Mouse (Mus musculus): ENCODE measurements at regions not wholly inside any gene's neighbourhood (a gene's known extent, or its start where the extent isn't known, plus 50 kb on each side); places are given as distances from the start of the nearest gene placed in this dataset.

DNA sequence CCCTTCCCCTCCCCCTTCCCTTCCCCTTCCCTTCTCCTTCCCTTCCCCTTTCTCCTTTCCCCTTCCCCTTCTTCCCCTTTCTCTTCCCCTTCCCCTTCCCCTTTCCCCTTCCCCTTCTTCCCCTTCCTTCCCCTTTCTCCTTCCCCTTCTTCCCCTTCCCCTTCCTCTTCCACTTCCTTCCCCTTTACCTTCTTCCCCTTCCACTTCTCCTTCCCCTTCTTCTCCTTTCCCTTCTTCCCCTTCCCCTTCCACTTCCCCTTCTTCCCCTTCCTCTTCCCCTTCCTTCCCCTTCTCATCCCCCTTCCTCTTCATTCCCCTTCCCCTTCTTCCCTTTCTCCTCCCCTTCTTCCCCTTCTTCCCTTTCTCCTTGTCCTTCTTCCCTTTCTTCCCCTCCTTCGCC lies 77.0 kb upstream of the Fst start:
- no peak for ATAC-seq (ENCODE audit: insufficient read depth, low read depth)
- Histone ChIP-seq H3K9ac (replicated peaks; ENCODE audit: low read depth, low read length) (no peak overlapping the region), H3K4me1 (ENCODE audit: control insufficient read depth, insufficient read depth) (no peaks in the 10 kb centered on the region), H3K27ac (ENCODE audit: low read depth) (no peak overlapping the region), H3K9me3 (replicated peaks; ENCODE audit: control insufficient read depth, low read length) (no peaks in the 10 kb centered on the region), H3K4me3 (ENCODE audit: low read depth, low read length) (no peak overlapping the region), H3K4me2 (ENCODE audit: low read depth, low read length) (no peak overlapping the region), H3K36me3 (replicated peaks; ENCODE audit: control insufficient read depth, insufficient read depth, low read length) (no peaks in the 10 kb centered on the region), H3K27me3 (ENCODE audit: control insufficient read depth, insufficient read depth, low read length) (no peaks in the 10 kb centered on the region)
- WGBS = 79% methylated on average over 1 of the region's 1 CpGs
- DNase-seq (ENCODE audit: low spot score) = no peak
- TF ChIP-seq EP300 (IDR thresholded peaks at IDR 0.05; ENCODE audit: low read depth) (no peak), CTCF (IDR thresholded peaks at IDR 0.05; ENCODE audit: low read depth) (no peak)

DNA sequence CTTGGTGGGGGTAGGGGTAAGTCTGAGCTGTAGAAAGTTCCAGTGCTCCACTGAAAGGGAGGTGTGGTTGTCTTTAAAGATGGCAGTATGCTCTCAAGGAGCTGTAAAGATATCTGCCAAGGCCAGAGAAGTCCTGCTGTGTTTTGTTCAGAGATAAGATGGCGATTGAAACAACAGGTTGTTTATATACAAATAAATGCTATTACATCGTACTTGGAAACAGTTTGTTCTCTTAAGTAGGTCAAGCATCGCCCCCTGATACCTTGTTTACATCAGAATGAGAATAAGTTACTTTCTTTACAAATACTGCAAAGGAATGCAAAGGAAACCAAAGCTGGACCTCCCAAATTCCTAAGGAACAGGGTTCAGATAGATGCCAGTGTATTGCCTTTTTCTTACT lies 113.0 kb upstream of the Fst start:
- H3K4me2 ChIP-seq (ENCODE audit: low read depth, low read length) = no peak overlapping the region
- H3K4me3 ChIP-seq (ENCODE audit: low read depth, low read length) = no peak overlapping the region
- no peaks in the 10 kb centered on the region for H3K9me3 ChIP-seq (replicated peaks; ENCODE audit: control insufficient read depth, low read length)
- H3K27ac ChIP-seq (ENCODE audit: low read depth) = no peak overlapping the region
- no peak for TF ChIP-seq CTCF (IDR thresholded peaks at IDR 0.05; ENCODE audit: low read depth)
- no peak for TF ChIP-seq EP300 (IDR thresholded peaks at IDR 0.05; ENCODE audit: low read depth)
- no peaks in the 10 kb centered on the region for H3K27me3 ChIP-seq (ENCODE audit: control insufficient read depth, insufficient read depth, low read length)
- 68% methylated on average over 3 of the region's 3 CpGs for WGBS
- no peak overlapping the region for H3K9ac ChIP-seq (replicated peaks; ENCODE audit: low read depth, low read length)
- ATAC-seq (ENCODE audit: insufficient read depth, low read depth) (no peak), DNase-seq (ENCODE audit: low spot score) (no peak)
- no peaks in the 10 kb centered on the region for H3K36me3 ChIP-seq (replicated peaks; ENCODE audit: control insufficient read depth, insufficient read depth, low read length)
- H3K4me1 ChIP-seq (ENCODE audit: control insufficient read depth, insufficient read depth) = no peaks in the 10 kb centered on the region

DNA sequence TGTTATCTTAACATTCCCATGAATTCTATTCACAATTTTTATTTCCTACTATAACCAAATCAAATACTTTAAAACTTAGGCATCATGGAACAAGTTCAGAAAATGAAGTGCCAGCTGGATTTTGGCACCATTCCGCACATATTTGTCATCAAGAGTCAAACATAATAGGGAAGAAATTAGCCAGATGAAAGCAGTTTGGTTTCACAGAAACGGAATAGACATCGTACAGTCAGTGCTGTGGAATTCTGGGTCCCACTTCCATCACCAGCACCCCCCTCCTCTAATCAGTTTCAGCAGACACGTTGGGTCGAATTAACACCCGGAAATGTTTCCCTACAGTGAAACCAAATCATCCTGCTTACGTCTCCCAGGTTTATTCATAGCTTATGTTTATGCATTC lies 125.8 kb upstream of the Fst start:
- H3K4me3 ChIP-seq (ENCODE audit: low read depth, low read length) = peak overlapping the region; percentile 27
- TF ChIP-seq EP300 (IDR thresholded peaks at IDR 0.05; ENCODE audit: low read depth) = no peak
- H3K9ac ChIP-seq (replicated peaks; ENCODE audit: low read depth, low read length) = no peak overlapping the region
- no peaks in the 10 kb centered on the region for H3K36me3 ChIP-seq (replicated peaks; ENCODE audit: control insufficient read depth, insufficient read depth, low read length)
- DNase-seq (ENCODE audit: low spot score) = peak; percentile 14
- peak; percentile 20; the same call in 1 of the 2 replicates for ATAC-seq (ENCODE audit: insufficient read depth, low read depth)
- WGBS = 31% methylated on average over 7 of the region's 7 CpGs
- peak overlapping the region; percentile 53 for H3K4me2 ChIP-seq (ENCODE audit: low read depth, low read length)
- no peaks in the 10 kb centered on the region for H3K4me1 ChIP-seq (ENCODE audit: control insufficient read depth, insufficient read depth)
- no peaks in the 10 kb centered on the region for H3K27me3 ChIP-seq (ENCODE audit: control insufficient read depth, insufficient read depth, low read length)
- no peaks in the 10 kb centered on the region for H3K9me3 ChIP-seq (replicated peaks; ENCODE audit: control insufficient read depth, low read length)
- no peak overlapping the region for H3K27ac ChIP-seq (ENCODE audit: low read depth)

DNA sequence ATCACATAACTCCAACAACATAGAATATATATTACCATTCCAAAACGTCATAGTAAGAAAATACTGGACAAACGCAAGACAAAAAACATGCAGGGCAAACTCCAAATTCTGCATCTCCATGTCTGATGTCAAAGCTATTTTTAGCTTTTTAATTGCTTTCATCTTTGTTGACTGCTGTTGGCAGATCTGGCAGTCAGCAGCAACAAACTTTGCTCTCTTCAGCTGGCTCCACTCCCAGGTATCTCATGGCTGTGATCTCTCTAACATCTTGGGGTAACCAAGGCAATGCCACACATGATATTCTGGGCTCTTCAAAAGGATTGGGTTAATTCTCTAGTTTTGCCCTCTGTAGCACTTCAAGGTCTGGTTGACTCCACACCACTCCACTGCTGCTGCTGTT lies 128.9 kb upstream of the Fst start:
- DNase-seq (ENCODE audit: low spot score) = no peak
- Histone ChIP-seq H3K9me3 (replicated peaks; ENCODE audit: control insufficient read depth, low read length) (no peaks in the 10 kb centered on the region), H3K4me3 (ENCODE audit: low read depth, low read length) (no peak overlapping the region), H3K4me1 (ENCODE audit: control insufficient read depth, insufficient read depth) (no peaks in the 10 kb centered on the region), H3K27ac (ENCODE audit: low read depth) (no peak overlapping the region), H3K36me3 (replicated peaks; ENCODE audit: control insufficient read depth, insufficient read depth, low read length) (no peaks in the 10 kb centered on the region), H3K27me3 (ENCODE audit: control insufficient read depth, insufficient read depth, low read length) (no peaks in the 10 kb centered on the region), H3K4me2 (ENCODE audit: low read depth, low read length) (no peak overlapping the region), H3K9ac (replicated peaks; ENCODE audit: low read depth, low read length) (no peak overlapping the region)
- TF ChIP-seq EP300 (IDR thresholded peaks at IDR 0.05; ENCODE audit: low read depth) (no peak), CTCF (IDR thresholded peaks at IDR 0.05; ENCODE audit: low read depth) (no peak)
- WGBS = 61% methylated on average over 2 of the region's 2 CpGs
- ATAC-seq (ENCODE audit: insufficient read depth, low read depth) = no peak

DNA sequence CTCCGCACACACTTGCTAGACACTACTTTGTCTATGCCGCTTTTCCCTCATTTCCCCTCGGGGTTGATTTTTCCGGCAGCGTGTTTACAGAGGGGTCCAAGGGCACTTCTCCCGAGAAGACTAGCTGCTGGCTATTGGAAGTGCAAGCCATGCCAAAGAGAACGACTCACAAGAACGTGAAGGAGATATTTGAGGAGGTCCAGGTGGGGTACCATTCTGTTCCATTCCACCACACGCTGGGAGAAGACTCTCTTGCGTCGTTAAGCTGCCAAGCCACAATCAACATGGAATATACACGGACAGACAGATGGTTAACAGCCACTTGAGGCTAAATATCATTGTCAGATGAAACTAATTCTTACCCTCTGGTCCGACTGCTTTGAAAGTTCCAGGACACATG lies 144.6 kb upstream of the Fst start:
- 79% methylated on average over 13 of the region's 13 CpGs for WGBS
- DNase-seq (ENCODE audit: low spot score) = no peak

DNA sequence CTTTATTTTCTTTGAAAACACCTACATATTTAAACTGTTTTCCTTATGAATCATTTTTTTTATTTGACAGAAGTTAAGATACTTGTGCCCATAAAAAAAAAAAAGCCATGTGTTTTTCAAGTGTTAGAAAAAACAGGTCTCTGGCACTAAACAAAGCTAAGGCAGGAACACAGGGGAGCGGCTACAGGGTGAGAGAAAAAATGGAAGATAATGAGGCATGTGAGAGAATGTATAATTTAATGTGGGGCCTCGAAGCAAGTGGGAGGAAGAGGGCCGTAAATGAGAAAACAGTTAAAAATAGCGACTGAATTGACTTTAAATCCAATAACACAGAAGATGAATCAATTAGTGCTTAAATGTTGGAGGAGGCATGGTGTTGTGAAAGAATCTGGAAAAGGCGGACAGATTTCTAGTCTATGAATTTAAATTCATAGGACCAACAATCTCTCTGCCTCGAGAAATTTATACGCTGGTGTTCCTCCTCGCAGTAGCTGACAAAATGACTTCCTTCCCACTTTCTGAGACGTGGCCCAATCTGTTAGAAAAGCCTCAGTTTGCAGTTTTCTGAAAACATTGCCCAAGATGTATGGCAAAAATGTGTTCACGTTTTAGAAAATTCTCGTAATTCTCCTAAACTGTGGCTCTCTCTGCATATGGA lies 145.4 kb upstream of the Fst start:
- Histone ChIP-seq H3K9ac (replicated peaks; ENCODE audit: low read depth, low read length) (no peak overlapping the region), H3K4me1 (ENCODE audit: control insufficient read depth, insufficient read depth) (no peaks in the 10 kb centered on the region), H3K9me3 (replicated peaks; ENCODE audit: control insufficient read depth, low read length) (no peaks in the 10 kb centered on the region), H3K36me3 (replicated peaks; ENCODE audit: control insufficient read depth, insufficient read depth, low read length) (no peaks in the 10 kb centered on the region), H3K27ac (ENCODE audit: low read depth) (no peak overlapping the region), H3K4me3 (ENCODE audit: low read depth, low read length) (no peak overlapping the region), H3K27me3 (ENCODE audit: control insufficient read depth, insufficient read depth, low read length) (no peaks in the 10 kb centered on the region), H3K4me2 (ENCODE audit: low read depth, low read length) (no peak overlapping the region)
- TF ChIP-seq CTCF (IDR thresholded peaks at IDR 0.05; ENCODE audit: low read depth) = no peak
- TF ChIP-seq EP300 (IDR thresholded peaks at IDR 0.05; ENCODE audit: low read depth) = no peak
- ATAC-seq (ENCODE audit: insufficient read depth, low read depth) (no peak), DNase-seq (ENCODE audit: low spot score) (no peak)
- 77% methylated on average over 11 of the region's 11 CpGs for WGBS

More for the DNA sequence above, 144.6 kb upstream of the Fst start:
- Histone ChIP-seq H3K27ac (ENCODE audit: low read depth) (no peak overlapping the region), H3K4me3 (ENCODE audit: low read depth, low read length) (no peak overlapping the region), H3K27me3 (ENCODE audit: control insufficient read depth, insufficient read depth, low read length) (no peaks in the 10 kb centered on the region), H3K36me3 (replicated peaks; ENCODE audit: control insufficient read depth, insufficient read depth, low read length) (no peaks in the 10 kb centered on the region), H3K4me1 (ENCODE audit: control insufficient read depth, insufficient read depth) (no peaks in the 10 kb centered on the region), H3K9ac (replicated peaks; ENCODE audit: low read depth, low read length) (no peak overlapping the region), H3K9me3 (replicated peaks; ENCODE audit: control insufficient read depth, low read length) (no peaks in the 10 kb centered on the region), H3K4me2 (ENCODE audit: low read depth, low read length) (no peak overlapping the region)
- ATAC-seq (ENCODE audit: insufficient read depth, low read depth) = no peak
- TF ChIP-seq CTCF (IDR thresholded peaks at IDR 0.05; ENCODE audit: low read depth) = no peak
- no peak for TF ChIP-seq EP300 (IDR thresholded peaks at IDR 0.05; ENCODE audit: low read depth)

All from heart, postnatal 0 days (tissue).